Mouse (Mus musculus) intestine, embryonic 16.5 days (tissue): ENCODE results near the gene Zfp704. TPM values are rescaled to one million over a fixed set of nuclear protein-coding genes. Genes with fewer than 3 reads are reported as not detected.

Experiments used
- ATAC-seq: fragments of 200-750 bp; cut with Nextera tagmentation; 2 replicates; pipeline ENCODE4 v1.8.0; 2017; ENCODE audit warnings: moderate TSS enrichment, moderate library complexity
- H3K27ac ChIP-seq: fragments of 300-500 bp; sonication (generic); 2 replicates; pipeline ENCODE4 v1.5.1; 2014; ENCODE audit warnings: mild to moderate bottlenecking, low read length
- H3K27me3 ChIP-seq: fragments of 300-500 bp; sonication (generic); replicated peaks from 2 replicates; pipeline ENCODE4 v1.6.1; 2014; ENCODE audit warnings: low read length, control low read depth, mixed read lengths; ENCODE audit not compliant: control insufficient read depth, insufficient read depth
- H3K36me3 ChIP-seq: fragments of 300-500 bp; sonication (generic); 2 replicates; pipeline ENCODE4 v1.6.1; 2014; ENCODE audit warnings: low read length, control low read depth; ENCODE audit not compliant: control insufficient read depth, insufficient read depth
- H3K4me1 ChIP-seq: fragments of 300-500 bp; sonication (generic); 2 replicates; pipeline ENCODE4 v1.6.1; 2014; ENCODE audit warnings: low read length, control low read depth, mixed read lengths; ENCODE audit not compliant: control insufficient read depth, insufficient read depth
- H3K4me2 ChIP-seq: fragments of 300-500 bp; sonication (generic); 2 replicates; pipeline ENCODE4 v1.6.1; 2014; ENCODE audit warnings: low read depth, low read length, control low read depth
- H3K4me3 ChIP-seq: fragments of 300-500 bp; sonication (generic); 2 replicates; pipeline ENCODE4 v1.5.1; 2014; ENCODE audit warnings: mild to moderate bottlenecking, low read length
- H3K9ac ChIP-seq: fragments of 300-500 bp; sonication (generic); 2 replicates; pipeline ENCODE4 v1.6.1; 2014; ENCODE audit warnings: low read depth, low read length
- H3K9me3 ChIP-seq: fragments of 300-500 bp; sonication (generic); 2 replicates; pipeline ENCODE4 v1.6.1; 2016; ENCODE audit warnings: low read length, control low read depth; ENCODE audit not compliant: control insufficient read depth
- WGBS: fragments of 180-500 bp; shearing (Covaris S2); extraction: QIAGEN DNeasy Blood & Tissue Kit; methylation state at CpG from one replicate; pipeline ENCODE4 v1.1.7; 2014; 5-methylcytosine and 5-hydroxymethylcytosine counted together
- polyA plus RNA-seq: library from polyadenylated mRNA; unstranded; fragments of >200 nt; fragmentation: Nextera tagmentation; extraction: Ambion mirVana; gene quantifications from 2 replicates; pipeline ENCODE4 v1.2.1, GENCODE M21; 2015

The Zfp704 gene
- polyA plus RNA-seq, 1 experiment from 2014 or later = 4.4 TPM

- Histone ChIP-seq H3K27ac (no peak overlapping the region; the same call in 1 of the 2 replicates), H3K36me3 (no peaks in the 10 kb centered on the region), H3K4me2 (no peak overlapping the region), H3K9ac (no peak overlapping the region), H3K27me3 (no peaks in the 10 kb centered on the region), H3K9me3 (no peaks in the 10 kb centered on the region), H3K4me1 (peaks cover 13% of the 10 kb centered on the region), H3K4me3 (no peak overlapping the region)
- peak; percentile 49 for ATAC-seq
- WGBS = 50% methylated on average over 12 of the region's 12 CpGs
Observed at GRCm38 (mm10) chr3:9614676-9615075, 4.8 kb upstream of the Zfp704 start.

GRCm38 (mm10) chr3:9614011-9614410, 4.1 kb upstream of the Zfp704 start:
- ATAC-seq = no peak
- Histone ChIP-seq H3K9ac (no peak overlapping the region), H3K4me3 (no peak overlapping the region), H3K27ac (no peak overlapping the region), H3K4me1 (peaks cover 13% of the 10 kb centered on the region), H3K4me2 (no peak overlapping the region), H3K9me3 (no peaks in the 10 kb centered on the region), H3K36me3 (no peaks in the 10 kb centered on the region), H3K27me3 (no peaks in the 10 kb centered on the region)
- 74% methylated on average over 8 of the region's 8 CpGs for WGBS

GRCm38 (mm10) chr3:9611226-9611625, 1.3 kb upstream of the Zfp704 start:
- H3K4me1 ChIP-seq = peaks cover 17% of the 10 kb centered on the region
- no peaks in the 10 kb centered on the region for H3K27me3 ChIP-seq
- H3K4me3 ChIP-seq = no peak overlapping the region
- no peak for ATAC-seq
- no peak overlapping the region for H3K4me2 ChIP-seq
- WGBS = 64% methylated on average over 4 of the region's 4 CpGs
- no peaks in the 10 kb centered on the region for H3K36me3 ChIP-seq
- H3K9ac ChIP-seq = no peak overlapping the region
- H3K27ac ChIP-seq = no peak overlapping the region
- H3K9me3 ChIP-seq = no peaks in the 10 kb centered on the region

GRCm38 (mm10) chr3:9610426-9610825, 541 bp upstream of the Zfp704 start:
- no peaks in the 10 kb centered on the region for H3K9me3 ChIP-seq
- H3K27me3 ChIP-seq = no peaks in the 10 kb centered on the region
- no peaks in the 10 kb centered on the region for H3K36me3 ChIP-seq
- H3K9ac ChIP-seq = no peak overlapping the region
- no peak; the same call in 1 of the 2 replicates for ATAC-seq
- WGBS = 81% methylated on average over 2 of the region's 2 CpGs
- no peak overlapping the region for H3K4me2 ChIP-seq
- H3K4me3 ChIP-seq = no peak overlapping the region
- H3K27ac ChIP-seq = peak overlapping the region; percentile 93; the same call in 1 of the 2 replicates
- H3K4me1 ChIP-seq = peaks cover 20% of the 10 kb centered on the region

GRCm38 (mm10) chr3:9608906-9609580, 842 bp downstream of the Zfp704 start:
- Histone ChIP-seq H3K36me3 (no peaks in the 10 kb centered on the region), H3K9me3 (no peaks in the 10 kb centered on the region), H3K4me3 (peak overlapping the region; percentile 85), H3K9ac (peak overlapping the region; percentile 89), H3K27me3 (no peaks in the 10 kb centered on the region), H3K4me2 (peak overlapping the region; percentile 90), H3K4me1 (peaks cover 18% of the 10 kb centered on the region), H3K27ac (peak overlapping the region; percentile 93)
- under 1% methylated on average over 85 of the region's 94 CpGs for WGBS
- peak; percentile 34 for ATAC-seq

- Histone ChIP-seq H3K9ac (peak overlapping the region; percentile 89), H3K4me1 (peaks cover 18% of the 10 kb centered on the region)
- ATAC-seq = peak; percentile 32; the same call in 1 of the 2 replicates
Observed at GRCm38 (mm10) chr3:9608441-9608905, 1.4 kb downstream of the Zfp704 start.

GRCm38 (mm10) chr3:9607686-9608085, 2.2 kb downstream of the Zfp704 start:
- Histone ChIP-seq H3K27ac (no peak overlapping the region), H3K4me1 (peaks cover 18% of the 10 kb centered on the region), H3K9ac (no peak overlapping the region), H3K27me3 (no peaks in the 10 kb centered on the region), H3K36me3 (no peaks in the 10 kb centered on the region), H3K4me2 (peak overlapping the region; percentile 90; the same call in 1 of the 2 replicates), H3K9me3 (no peaks in the 10 kb centered on the region), H3K4me3 (no peak overlapping the region; the same call in none of the 2 replicates)
- 51% methylated on average over 5 of the region's 5 CpGs for WGBS
- no peak for ATAC-seq

More at GRCm38 (mm10) chr3:9608441-9608905, 1.4 kb downstream of the Zfp704 start:
- Histone ChIP-seq H3K36me3 (no peaks in the 10 kb centered on the region), H3K4me2 (peak overlapping the region; percentile 90), H3K4me3 (peak overlapping the region; percentile 85), H3K27me3 (no peaks in the 10 kb centered on the region), H3K27ac (peak overlapping the region; percentile 93), H3K9me3 (no peaks in the 10 kb centered on the region)
- 1% methylated on average over 16 of the region's 16 CpGs for WGBS

GRCm38 (mm10) chr3:9605784-9606706, 3.8 kb downstream of the Zfp704 start:
- Histone ChIP-seq H3K36me3 (no peaks in the 10 kb centered on the region), H3K27me3 (no peaks in the 10 kb centered on the region), H3K9ac (peak overlapping the region; percentile 21; the same call in 1 of the 2 replicates), H3K4me1 (peaks cover 18% of the 10 kb centered on the region), H3K9me3 (no peaks in the 10 kb centered on the region), H3K4me3 (no peak overlapping the region), H3K4me2 (no peak overlapping the region), H3K27ac (no peak overlapping the region)
- 53% methylated on average over 11 of the region's 11 CpGs for WGBS
- no peak for ATAC-seq

GRCm38 (mm10) chr3:9604941-9605340, 4.9 kb downstream of the Zfp704 start:
- Histone ChIP-seq H3K27me3 (no peaks in the 10 kb centered on the region), H3K36me3 (no peaks in the 10 kb centered on the region), H3K9ac (no peak overlapping the region), H3K9me3 (no peaks in the 10 kb centered on the region), H3K27ac (no peak overlapping the region), H3K4me3 (no peak overlapping the region), H3K4me1 (peaks cover 14% of the 10 kb centered on the region), H3K4me2 (no peak overlapping the region)
- ATAC-seq = no peak
- 82% methylated on average over 7 of the region's 7 CpGs for WGBS
